Mouse (Mus musculus) brain, embryonic 18.5 days (tissue): ENCODE data around the gene Zfand3.

Source experiments
- DNase-seq: peaks from one replicate; pipeline ENCODE4 v3.0.0-alpha.2; 2012; ENCODE audit warnings: low read depth, low spot score

Gene Zfand3

DNA sequence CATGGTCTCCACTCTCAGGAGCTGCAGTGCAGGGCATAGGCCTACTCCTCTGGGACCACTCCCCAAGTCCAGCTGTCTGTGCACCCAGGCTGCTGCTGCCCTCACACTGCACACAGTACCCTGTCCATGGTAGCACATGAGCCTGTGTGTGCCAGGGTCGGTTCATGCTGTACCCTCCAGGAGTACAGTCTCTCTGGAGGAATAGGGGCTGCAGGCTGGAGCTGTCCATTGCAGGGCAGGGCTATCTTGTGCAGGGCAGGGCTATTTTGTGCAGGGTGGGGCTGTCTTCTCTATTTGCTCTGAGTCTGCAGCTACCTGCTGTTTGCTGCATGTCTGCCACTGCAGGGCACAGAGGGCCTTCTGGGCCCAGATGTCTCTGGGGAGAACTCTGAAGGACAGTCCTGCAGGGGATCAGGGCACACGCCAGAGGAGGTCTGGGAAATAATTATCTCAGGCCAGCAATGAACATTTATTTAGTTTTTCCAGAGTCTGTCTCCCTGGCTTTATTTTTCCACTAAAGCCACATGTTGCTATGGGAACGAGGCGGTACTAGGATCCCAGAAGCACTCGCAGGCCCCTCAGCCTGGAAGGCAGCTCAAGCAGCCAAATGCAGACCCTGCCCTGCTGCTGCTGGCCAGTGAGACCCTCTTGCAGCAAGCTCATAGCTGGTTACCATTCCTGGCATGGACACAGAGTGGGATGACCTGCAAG lies 220.7 kb downstream of the Zfand3 start:
- no peak for DNase-seq

DNA sequence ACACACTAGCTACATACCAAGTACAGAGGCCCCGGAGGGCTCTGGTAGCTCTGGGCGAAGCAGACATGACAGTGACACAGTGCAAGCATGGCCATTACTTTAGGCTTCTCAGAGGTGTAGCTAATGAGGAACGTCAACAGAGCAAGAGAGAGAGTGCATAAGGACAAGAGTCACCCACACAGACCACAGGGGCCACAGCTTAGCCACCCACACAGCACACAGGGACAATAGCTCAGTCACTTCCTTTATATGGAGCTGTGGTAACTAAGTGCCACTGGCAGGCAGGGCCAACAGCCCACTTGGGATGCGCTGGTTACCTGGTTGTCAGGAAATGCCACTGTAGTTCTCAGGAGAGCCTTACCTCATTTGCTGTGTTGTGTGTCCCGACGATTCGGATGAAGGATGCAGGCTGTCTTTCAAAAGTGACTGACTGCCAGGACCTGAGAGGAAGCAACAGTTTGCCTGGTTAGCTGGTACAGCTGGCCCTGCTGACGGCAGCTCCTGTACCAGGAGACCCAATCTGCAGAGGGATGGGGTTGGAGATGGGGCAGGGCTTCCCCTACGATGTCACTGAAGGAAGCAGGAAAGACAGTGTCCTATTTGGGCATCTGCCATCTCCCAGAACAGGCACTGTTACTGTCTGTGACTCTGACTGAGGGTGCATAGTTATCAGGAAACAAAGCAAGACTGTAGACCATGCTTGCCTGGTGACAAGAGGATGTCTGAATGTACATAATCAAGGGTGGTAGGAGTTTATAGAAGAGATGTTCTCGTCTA lies 224.1 kb downstream of the Zfand3 start:
- no peak for DNase-seq

DNA sequence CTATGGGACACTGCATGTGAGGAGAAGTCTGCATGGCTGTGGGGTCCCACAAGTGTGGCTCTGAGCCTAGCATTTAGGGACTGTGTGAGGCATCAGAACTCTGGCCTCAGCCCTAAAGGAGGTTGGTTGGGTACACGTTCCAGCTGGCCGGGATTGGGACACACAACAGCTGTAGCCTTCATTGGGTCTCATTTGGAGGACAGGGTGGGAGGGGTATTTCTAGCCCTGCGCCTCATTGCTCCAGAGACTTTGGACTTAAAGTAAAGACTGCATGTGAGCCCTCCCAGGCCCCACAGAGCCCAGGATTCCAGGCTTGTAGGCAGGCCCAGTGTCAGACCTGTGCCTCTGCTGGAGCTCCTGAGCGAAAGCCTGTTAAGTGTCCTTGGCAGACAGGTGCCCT lies 225.9 kb downstream of the Zfand3 start:
- DNase-seq: no peak

DNA sequence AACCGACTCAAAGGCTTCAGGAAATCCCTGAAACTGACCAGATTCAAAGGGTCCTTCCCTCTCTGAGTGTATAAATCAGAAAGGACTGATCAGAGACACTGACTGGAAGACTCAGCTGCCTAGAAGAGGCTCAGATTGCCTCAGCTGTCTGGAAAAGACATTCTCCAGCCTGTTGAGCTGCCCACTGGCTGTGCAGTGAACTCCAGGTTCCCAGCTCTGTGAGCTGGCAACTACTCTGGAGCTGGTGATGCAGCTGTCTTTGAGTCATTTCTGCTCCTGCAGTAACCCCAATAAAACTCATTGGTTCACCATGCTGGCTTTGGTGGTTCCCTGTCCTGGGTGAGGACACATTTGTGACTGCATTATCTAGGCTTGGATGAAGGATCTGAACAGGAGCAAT lies 226.9 kb downstream of the Zfand3 start:
- DNase-seq: no peak

- DNase-seq: no peak
These were observed 228.2 kb downstream of the Zfand3 start for GRCm38 (mm10) chr17:30232698-30233097.

DNA sequence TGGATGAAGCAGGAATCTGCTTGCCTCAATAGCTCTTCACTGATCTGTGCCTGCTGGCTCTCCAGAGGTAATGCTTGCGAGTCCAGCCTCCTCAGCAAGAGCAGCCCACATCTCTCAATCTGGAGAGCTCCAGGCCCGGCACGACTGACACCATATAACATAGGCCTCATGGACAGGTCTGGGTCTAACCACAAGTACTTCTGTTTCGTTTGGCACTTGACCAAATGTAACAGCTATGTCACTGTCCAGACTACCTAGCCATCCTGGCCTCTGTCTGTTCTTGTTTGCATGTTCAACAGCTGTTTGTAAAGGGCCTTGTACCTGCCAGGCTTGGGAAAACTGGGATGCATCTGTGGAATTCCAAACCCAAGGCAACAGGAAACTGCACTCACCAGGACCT lies 230.8 kb downstream of the Zfand3 start:
- DNase-seq: no peak

- DNase-seq: peak; percentile 22
These were observed 232.1 kb downstream of the Zfand3 start for GRCm38 (mm10) chr17:30236611-30237010.

DNA sequence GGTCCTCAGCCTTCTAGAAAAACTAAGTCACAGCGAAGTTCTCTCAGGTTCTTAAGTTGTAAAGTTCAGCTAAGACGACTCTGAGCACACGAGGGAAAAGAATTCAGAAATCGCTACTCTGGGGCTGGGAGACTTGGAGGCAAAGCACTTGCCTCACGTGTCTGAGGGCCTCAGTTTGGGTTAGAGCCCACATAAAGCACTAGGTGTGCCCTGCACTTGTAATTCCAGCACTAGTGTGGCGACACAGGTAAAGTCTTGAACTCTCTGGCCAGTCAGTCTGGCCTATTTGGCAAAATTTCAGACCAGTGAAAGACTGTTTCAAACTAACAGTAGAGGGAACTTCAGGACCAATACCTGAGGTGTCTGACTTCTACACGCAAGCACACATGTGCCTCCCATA lies 233.1 kb downstream of the Zfand3 start:
- no peak for DNase-seq

DNA sequence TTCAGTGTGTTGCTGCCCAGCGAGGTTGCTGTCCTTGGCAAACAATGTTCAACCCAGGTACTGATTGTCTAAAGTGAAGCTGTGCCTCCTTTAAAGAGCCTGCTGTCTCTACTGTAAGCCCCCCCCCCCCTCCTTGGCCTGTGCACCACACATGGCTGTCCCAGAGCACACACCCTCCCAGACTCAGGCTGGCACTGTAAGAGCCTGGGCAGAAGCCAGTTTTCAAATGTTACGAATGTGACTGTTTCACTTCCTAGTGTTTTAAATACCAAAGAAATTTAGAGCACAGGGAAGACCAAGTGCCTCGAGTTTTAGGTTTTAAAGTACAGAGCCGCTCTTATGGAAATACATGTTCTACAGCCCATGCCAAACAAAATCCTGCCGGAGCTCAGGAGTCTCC lies 234.9 kb downstream of the Zfand3 start:
- DNase-seq: no peak

DNA sequence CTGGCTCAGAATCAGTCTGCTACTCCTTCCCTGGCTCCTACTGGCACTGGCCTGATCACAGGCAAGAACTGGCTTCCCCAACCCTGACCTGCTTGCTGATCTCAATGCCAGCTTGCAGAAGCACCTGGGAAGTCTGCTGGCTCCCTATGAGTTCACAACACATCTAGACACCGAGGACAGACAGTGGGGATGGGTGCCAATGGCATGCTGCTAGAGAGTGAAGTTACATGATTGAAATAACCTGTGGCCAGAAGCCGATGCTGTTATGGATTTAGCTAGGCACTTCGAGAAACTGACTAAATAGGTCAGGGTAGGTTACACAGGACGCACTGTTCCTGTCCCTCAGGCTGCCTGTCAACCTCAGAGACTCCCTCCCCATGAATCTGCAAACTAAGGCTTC lies 236.1 kb downstream of the Zfand3 start:
- no peak for DNase-seq

DNA sequence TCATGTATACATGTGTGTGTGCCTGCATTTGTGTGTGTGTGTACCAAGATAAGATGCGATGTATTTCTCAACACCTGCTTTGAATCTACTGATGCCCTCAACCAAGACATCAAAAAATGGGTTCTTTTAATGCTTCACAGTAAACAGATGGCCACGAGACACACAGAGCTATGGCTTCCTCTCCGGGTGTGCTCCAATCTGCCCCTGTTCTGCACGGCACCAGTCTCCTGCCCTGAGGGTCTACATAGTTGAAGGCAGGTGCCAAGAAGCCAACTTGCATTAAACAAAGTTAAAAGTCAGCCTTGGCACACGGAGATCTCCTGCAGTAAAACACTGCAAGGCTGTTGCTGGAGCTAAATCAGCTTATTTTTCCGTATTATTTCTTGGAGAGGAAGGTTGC lies 236.5 kb downstream of the Zfand3 start:
- no peak for DNase-seq

GRCm38 (mm10) chr17:30241720-30242322 lies 237.3 kb downstream of the Zfand3 start:
- peak; percentile 20 for DNase-seq

GRCm38 (mm10) chr17:30242647-30243046 lies 238.1 kb downstream of the Zfand3 start:
- no peak for DNase-seq

GRCm38 (mm10) chr17:30243540-30243939 lies 239.0 kb downstream of the Zfand3 start:
- no peak for DNase-seq

GRCm38 (mm10) chr17:30244651-30245307 lies 240.2 kb downstream of the Zfand3 start:
- no peak for DNase-seq

DNA sequence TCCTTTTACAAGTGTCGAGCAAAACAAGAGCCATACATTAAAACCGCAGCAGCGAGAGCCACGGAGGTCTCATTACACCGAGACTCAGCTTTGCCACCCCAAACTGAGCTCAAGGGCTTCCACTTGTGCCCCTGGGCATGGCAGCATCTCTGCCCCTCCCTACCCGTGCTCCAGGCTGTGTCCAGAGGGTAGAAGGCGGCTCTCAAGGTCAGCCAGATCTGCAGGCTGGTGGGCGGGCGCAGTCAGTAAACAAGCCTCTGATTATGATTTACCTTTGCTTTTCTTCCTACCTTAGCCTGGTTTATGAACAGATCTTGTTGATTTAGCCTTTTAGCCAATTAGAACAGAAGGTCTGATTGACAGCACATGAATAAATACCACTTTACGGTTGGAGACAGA lies 240.8 kb downstream of the Zfand3 start:
- DNase-seq: no peak

- no peak for DNase-seq
These were observed 248.5 kb downstream of the Zfand3 start for GRCm38 (mm10) chr17:30253028-30253427.

DNA sequence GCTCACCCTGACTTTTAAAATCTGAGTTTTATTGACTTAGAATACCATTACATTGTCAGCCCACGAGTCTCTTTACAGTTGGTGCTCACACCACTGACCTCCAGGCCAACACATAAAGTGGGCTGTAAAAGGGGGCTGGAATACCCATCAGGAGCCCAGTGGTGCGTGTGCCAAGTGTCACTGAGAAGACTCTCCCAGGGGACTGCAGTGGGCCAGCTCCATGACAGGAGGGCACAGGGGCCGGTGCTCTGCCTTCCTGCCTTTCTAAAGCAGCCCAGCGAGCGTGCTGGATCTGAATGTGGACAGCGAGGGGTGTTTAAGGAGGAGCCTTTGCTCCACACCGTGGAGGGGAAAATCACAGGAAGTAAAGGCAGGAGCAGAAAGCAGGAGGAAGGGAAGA lies 249.4 kb downstream of the Zfand3 start:
- no peak for DNase-seq

DNA sequence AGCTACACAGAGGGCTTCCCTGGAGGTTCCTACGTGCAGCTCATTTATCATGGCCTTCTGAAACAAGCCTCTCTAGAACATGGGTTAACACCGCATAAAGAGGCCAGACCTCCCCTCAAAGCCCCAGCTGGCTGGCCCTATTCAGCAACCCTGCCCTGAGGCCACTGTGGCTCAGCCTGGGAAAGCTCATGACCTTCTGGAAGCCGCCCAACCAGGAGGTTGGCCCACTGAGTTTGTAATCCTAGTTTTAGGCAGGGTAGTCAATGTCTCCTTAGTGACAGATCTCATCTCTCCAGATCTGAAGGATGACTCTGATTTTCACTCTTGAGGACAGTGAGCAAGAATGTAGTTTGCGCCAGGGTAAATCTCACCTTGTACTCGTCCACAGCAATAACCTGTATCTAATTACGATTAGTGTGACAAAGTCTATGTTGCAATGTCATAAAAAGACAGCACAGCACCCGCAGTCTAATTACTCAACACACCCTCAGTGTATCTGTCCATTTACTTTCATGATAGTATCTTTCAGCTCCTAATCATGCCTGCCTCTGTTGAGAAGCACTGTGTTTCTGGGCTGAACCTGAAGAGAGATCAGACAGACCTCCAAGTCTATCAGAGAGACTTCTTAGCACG lies 251.5 kb downstream of the Zfand3 start:
- DNase-seq: no peak

DNA sequence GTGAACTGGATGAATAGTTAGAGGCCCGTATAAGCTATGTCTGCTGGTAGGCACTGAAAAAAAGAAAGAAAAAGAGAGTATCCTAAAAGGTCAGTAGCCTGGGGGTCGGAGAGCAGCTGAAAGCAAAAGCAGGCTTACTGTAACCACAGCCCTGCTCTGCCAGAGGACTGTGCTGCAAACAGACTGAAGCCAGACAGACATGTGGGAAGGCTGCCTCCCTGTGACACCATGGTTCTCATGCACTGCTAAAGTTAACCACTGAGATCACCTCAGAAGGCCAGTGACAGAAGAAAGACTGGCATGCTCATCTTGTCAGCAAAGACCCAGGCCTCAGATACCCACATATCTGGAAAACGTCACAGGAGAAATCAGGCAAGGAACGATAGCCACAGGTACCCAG lies 253.9 kb downstream of the Zfand3 start:
- no peak for DNase-seq

GRCm38 (mm10) chr17:30259938-30260337 lies 255.4 kb downstream of the Zfand3 start:
- no peak for DNase-seq
